Mouse (Mus musculus): ENCODE measurements around the gene Arhgef39. TPM values are rescaled to one million over a fixed set of nuclear protein-coding genes. Genes with fewer than 3 reads are reported as not detected.

The Arhgef39 gene
- polyA plus RNA-seq, 1 experiment from 2014 or later: 46.1 TPM

DNA sequence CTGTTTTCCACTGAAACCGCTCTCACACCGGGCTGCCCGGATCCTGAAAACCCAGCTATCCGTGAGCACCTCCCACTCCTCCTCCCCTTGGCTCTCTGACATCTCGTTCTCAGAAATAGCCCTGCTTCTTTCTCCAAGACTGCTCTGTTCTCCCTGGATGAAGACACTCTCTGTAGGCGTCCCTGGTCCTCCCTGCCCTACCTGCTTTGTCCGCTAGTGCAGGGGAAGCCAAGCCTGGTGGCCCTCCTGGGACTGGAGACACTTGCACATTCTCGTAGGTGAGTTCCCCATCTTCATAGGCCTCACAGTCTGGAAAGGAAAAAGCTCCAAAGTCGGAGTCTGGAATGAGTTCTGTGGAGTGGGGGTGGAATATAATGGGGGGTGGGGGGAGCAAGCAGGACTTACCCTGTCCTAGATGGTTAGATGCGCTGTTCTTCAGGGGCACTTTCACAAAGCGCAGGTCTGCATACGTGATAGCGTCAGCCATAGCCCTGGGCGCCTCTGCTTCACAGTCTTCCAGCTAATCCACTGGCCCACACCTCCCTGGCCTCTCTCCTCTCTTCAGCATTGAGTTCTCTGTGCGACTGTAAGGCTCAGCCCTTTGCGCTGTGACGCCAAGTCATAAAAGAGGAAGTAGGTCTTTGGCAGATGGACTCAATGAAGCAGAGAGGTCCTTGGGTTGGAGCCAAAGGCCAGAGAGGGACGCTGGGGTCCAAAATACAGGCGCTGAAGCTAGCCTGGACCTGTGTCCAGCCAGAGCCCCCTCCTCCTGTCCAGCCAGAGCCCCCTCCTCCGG lies 45.3 kb downstream of the Arhgef39 start, which contains the start of gene Cd72:
Gene Cd72 (minus strand): TSS at position 588 of the 796 bp plus-strand sequence.
- ATAC-seq (ENCODE audit: insufficient read depth, low FRiP score): peak; percentile 37; the same call in 1 of the 2 replicates
- H3K4me2 ChIP-seq (ENCODE audit: low read depth, low read length): peak within 1 kb of the TSS; percentile 40
- H3K4me3 ChIP-seq (replicated peaks; ENCODE audit: low read length): peak within 1 kb of the TSS; percentile 22
- no peak within 1 kb of the TSS for H3K27ac ChIP-seq (ENCODE audit: low read length)
- H3K4me1 ChIP-seq (ENCODE audit: control insufficient read depth, insufficient read depth, low read length): peaks cover 15% of the 10 kb centered on the region
- H3K9ac ChIP-seq (ENCODE audit: low read length): peak within 1 kb of the TSS; percentile 60
- 31% methylated on average over 20 of the region's 20 CpGs for WGBS
- no peaks in the 10 kb centered on the region for H3K9me3 ChIP-seq (replicated peaks; ENCODE audit: control insufficient read depth, low read length)
- no peaks in the 10 kb centered on the region for H3K36me3 ChIP-seq (ENCODE audit: control insufficient read depth, insufficient read depth, low read length)
- H3K27me3 ChIP-seq (ENCODE audit: control insufficient read depth, insufficient read depth, low read length): peaks cover 13% of the 10 kb centered on the region

DNA sequence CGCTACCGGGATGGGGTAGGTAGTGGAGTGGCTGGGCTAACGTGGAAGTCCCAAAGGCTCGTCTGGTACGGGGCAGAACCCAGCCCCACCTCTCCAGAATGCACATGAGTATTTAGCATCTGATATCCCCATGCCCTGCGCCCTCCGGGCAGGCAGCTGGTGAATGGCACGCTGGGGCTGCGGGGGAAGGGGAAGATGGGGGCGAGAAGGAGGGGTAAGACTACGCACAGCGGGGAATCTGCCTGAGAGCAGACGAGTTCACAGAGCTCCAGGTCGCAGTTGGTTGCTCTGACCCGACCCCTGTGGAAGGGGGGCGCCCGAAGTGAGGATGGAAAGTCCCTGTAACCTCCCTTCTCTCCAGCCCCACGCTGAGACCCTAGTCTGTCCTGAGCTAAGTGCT lies 46.1 kb downstream of the Arhgef39 start:
- Histone ChIP-seq H3K27me3 (ENCODE audit: control insufficient read depth, insufficient read depth, low read length) (peaks cover 13% of the 10 kb centered on the region), H3K36me3 (ENCODE audit: control insufficient read depth, insufficient read depth, low read length) (no peaks in the 10 kb centered on the region), H3K9ac (ENCODE audit: low read length) (peak overlapping the region; percentile 60), H3K27ac (ENCODE audit: low read length) (no peak overlapping the region), H3K9me3 (replicated peaks; ENCODE audit: control insufficient read depth, low read length) (no peaks in the 10 kb centered on the region), H3K4me2 (ENCODE audit: low read depth, low read length) (peak overlapping the region; percentile 40), H3K4me3 (replicated peaks; ENCODE audit: low read length) (peak overlapping the region; percentile 22), H3K4me1 (ENCODE audit: control insufficient read depth, insufficient read depth, low read length) (peaks cover 15% of the 10 kb centered on the region)
- WGBS: 3% methylated on average over 18 of the region's 18 CpGs
- ATAC-seq (ENCODE audit: insufficient read depth, low FRiP score): no peak

DNA sequence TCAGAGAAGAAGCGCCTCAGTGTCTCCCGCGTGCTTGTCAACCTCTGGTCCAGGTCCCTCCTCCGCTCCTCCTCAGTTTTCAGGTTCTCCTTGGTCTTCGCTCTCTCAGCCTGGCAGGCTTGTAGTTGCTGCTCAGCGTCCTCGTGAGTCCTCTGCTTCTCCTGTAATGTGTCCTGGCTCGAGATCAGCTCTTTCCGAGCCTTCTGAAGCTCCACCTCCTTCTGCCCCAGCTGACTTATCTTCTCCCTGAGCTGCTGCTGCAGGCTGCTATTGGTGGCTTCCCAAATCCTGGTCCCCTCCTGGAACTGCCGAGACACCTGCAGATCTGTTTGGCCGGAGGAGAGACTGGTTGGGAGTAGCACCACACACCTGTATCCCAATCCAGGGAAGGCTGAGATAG lies 47.2 kb downstream of the Arhgef39 start:
- H3K9me3 ChIP-seq (replicated peaks; ENCODE audit: control insufficient read depth, low read length): no peaks in the 10 kb centered on the region
- no peak overlapping the region for H3K4me2 ChIP-seq (ENCODE audit: low read depth, low read length)
- H3K27ac ChIP-seq (ENCODE audit: low read length): no peak overlapping the region
- 42% methylated on average over 11 of the region's 11 CpGs for WGBS
- no peak overlapping the region for H3K4me3 ChIP-seq (replicated peaks; ENCODE audit: low read length)
- H3K27me3 ChIP-seq (ENCODE audit: control insufficient read depth, insufficient read depth, low read length): peaks cover 13% of the 10 kb centered on the region
- H3K9ac ChIP-seq (ENCODE audit: low read length): no peak overlapping the region
- no peak for ATAC-seq (ENCODE audit: insufficient read depth, low FRiP score)
- no peaks in the 10 kb centered on the region for H3K36me3 ChIP-seq (ENCODE audit: control insufficient read depth, insufficient read depth, low read length)
- H3K4me1 ChIP-seq (ENCODE audit: control insufficient read depth, insufficient read depth, low read length): peaks cover 15% of the 10 kb centered on the region

DNA sequence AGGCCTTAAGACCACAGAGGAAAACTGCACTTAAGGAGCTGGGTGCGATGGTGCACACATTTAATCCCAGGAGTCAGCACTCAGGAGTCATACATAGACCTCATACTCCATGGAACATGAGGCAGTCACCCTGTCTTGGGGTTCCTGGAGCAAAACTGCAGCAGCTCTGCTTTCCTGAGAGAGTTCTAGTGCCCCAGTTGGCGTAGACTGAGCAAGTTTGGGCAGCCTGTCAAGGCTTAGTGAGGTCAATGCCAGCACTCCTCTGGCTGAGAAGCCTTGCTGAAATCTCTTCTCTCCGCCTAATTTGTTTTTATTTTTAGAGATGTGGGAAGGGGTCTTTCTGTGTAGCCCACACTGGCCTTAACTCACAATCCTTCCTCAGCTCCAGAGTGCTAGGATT lies 50.9 kb downstream of the Arhgef39 start:
- Histone ChIP-seq H3K9ac (ENCODE audit: low read length) (no peak overlapping the region), H3K27ac (ENCODE audit: low read length) (no peak overlapping the region), H3K36me3 (ENCODE audit: control insufficient read depth, insufficient read depth, low read length) (no peaks in the 10 kb centered on the region; the same call in 1 of the 2 replicates), H3K4me1 (ENCODE audit: control insufficient read depth, insufficient read depth, low read length) (peaks cover 17% of the 10 kb centered on the region), H3K4me2 (ENCODE audit: low read depth, low read length) (no peak overlapping the region), H3K9me3 (replicated peaks; ENCODE audit: control insufficient read depth, low read length) (no peaks in the 10 kb centered on the region), H3K4me3 (replicated peaks; ENCODE audit: low read length) (no peak overlapping the region), H3K27me3 (ENCODE audit: control insufficient read depth, insufficient read depth, low read length) (peaks cover 13% of the 10 kb centered on the region)
- 84% methylated on average over 3 of the region's 3 CpGs for WGBS
- no peak for ATAC-seq (ENCODE audit: insufficient read depth, low FRiP score)

DNA sequence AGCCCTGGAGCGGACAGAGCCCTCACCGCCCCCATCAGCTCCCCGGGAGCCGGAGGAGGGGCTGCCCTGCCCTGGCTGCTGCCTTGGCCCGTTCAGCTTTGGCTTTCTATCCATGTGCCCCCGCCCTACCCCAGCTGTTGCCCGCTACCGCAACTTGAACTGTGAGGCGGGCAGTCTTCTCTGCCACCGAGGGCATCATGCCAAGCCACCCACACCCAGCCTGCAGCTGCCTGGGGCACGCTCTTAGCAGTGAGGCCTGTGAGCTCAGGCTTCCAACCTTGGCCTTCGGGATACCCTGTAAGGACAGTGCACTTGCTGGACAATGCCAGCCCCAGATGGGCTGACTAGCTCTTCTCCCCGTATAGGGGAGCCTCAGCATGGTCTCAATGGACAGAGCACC lies 52.2 kb downstream of the Arhgef39 start:
- H3K9ac ChIP-seq (ENCODE audit: low read length): no peak overlapping the region
- WGBS: 89% methylated on average over 13 of the region's 13 CpGs
- H3K9me3 ChIP-seq (replicated peaks; ENCODE audit: control insufficient read depth, low read length): no peaks in the 10 kb centered on the region
- peaks cover 4% of the 10 kb centered on the region; the same call in 1 of the 2 replicates for H3K27me3 ChIP-seq (ENCODE audit: control insufficient read depth, insufficient read depth, low read length)
- H3K36me3 ChIP-seq (ENCODE audit: control insufficient read depth, insufficient read depth, low read length): no peaks in the 10 kb centered on the region; the same call in 1 of the 2 replicates
- peaks cover 11% of the 10 kb centered on the region for H3K4me1 ChIP-seq (ENCODE audit: control insufficient read depth, insufficient read depth, low read length)
- no peak for ATAC-seq (ENCODE audit: insufficient read depth, low FRiP score)
- H3K4me2 ChIP-seq (ENCODE audit: low read depth, low read length): no peak overlapping the region
- no peak overlapping the region for H3K4me3 ChIP-seq (replicated peaks; ENCODE audit: low read length)
- H3K27ac ChIP-seq (ENCODE audit: low read length): no peak overlapping the region

Other genes starting within 250 kb of the Arhgef39 start
- gene Atp8b5, start 232.5 kb downstream of the Arhgef39 start, polyA plus RNA-seq (2015; fragmentation: Nextera tagmentation; extraction: Ambion mirVana): 0.19 and 0.22 TPM in 2 replicates
- gene Rusc2, start 117.7 kb downstream of the Arhgef39 start, polyA plus RNA-seq (2015; fragmentation: Nextera tagmentation; extraction: Ambion mirVana): 10.4 and 15.1 TPM in 2 replicates
- not detected in 2 replicates for gene Fam166b, start 70.6 kb downstream of the Arhgef39 start, polyA plus RNA-seq (2015; fragmentation: Nextera tagmentation; extraction: Ambion mirVana)
- gene Tesk1, start 57.8 kb downstream of the Arhgef39 start, polyA plus RNA-seq (2015; fragmentation: Nextera tagmentation; extraction: Ambion mirVana): 1.7 TPM in 2 replicates
- gene Cd72, start 45.1 kb downstream of the Arhgef39 start, polyA plus RNA-seq (2015; fragmentation: Nextera tagmentation; extraction: Ambion mirVana): 2.6 and 3.5 TPM in 2 replicates
- gene Sit1, start 16.0 kb downstream of the Arhgef39 start, polyA plus RNA-seq (2015; fragmentation: Nextera tagmentation; extraction: Ambion mirVana): not detected in 2 replicates
- 106 and 113 TPM in 2 replicates for gene Ccdc107, start 6.8 kb downstream of the Arhgef39 start, polyA plus RNA-seq (2015; fragmentation: Nextera tagmentation; extraction: Ambion mirVana)
- 22.3 and 22.9 TPM in 2 replicates for gene Car9, start 7.3 kb upstream of the Arhgef39 start, polyA plus RNA-seq (2015; fragmentation: Nextera tagmentation; extraction: Ambion mirVana)
- gene Tpm2, start 24.1 kb upstream of the Arhgef39 start, polyA plus RNA-seq (2015; fragmentation: Nextera tagmentation; extraction: Ambion mirVana): 1,306 and 1,388 TPM in 2 replicates
- 71.4 and 84.7 TPM in 2 replicates for gene Creb3, start 62.6 kb upstream of the Arhgef39 start, polyA plus RNA-seq (2015; fragmentation: Nextera tagmentation; extraction: Ambion mirVana)
- 62.6 and 64.8 TPM in 2 replicates for gene Tln1, start 63.0 kb upstream of the Arhgef39 start, polyA plus RNA-seq (2015; fragmentation: Nextera tagmentation; extraction: Ambion mirVana)
- 25.9 and 37.2 TPM in 2 replicates for gene Rgp1, start 79.0 kb upstream of the Arhgef39 start, polyA plus RNA-seq (2015; fragmentation: Nextera tagmentation; extraction: Ambion mirVana)
- gene Gba2, start 79.2 kb upstream of the Arhgef39 start, polyA plus RNA-seq (2015; fragmentation: Nextera tagmentation; extraction: Ambion mirVana): 14.2 and 15.6 TPM in 2 replicates
- gene Msmp, start 84.8 kb upstream of the Arhgef39 start, polyA plus RNA-seq (2015; fragmentation: Nextera tagmentation; extraction: Ambion mirVana): 0.48 and 0.95 TPM in 2 replicates
- gene Npr2, start 132.2 kb upstream of the Arhgef39 start, polyA plus RNA-seq (2015; fragmentation: Nextera tagmentation; extraction: Ambion mirVana): 8.9 and 9.6 TPM in 2 replicates
- 1.3 TPM in 2 replicates for gene Spag8, start 153.9 kb upstream of the Arhgef39 start, polyA plus RNA-seq (2015; fragmentation: Nextera tagmentation; extraction: Ambion mirVana)
- 97.0 and 101 TPM in 2 replicates for gene Hint2, start 156.8 kb upstream of the Arhgef39 start, polyA plus RNA-seq (2015; fragmentation: Nextera tagmentation; extraction: Ambion mirVana)
- gene Tmem8b, start 169.3 kb upstream of the Arhgef39 start, polyA plus RNA-seq (2015; fragmentation: Nextera tagmentation; extraction: Ambion mirVana): 3.0 and 3.5 TPM in 2 replicates
- gene Fam221b, start 169.4 kb upstream of the Arhgef39 start, polyA plus RNA-seq (2015; fragmentation: Nextera tagmentation; extraction: Ambion mirVana): 2.6 and 3.2 TPM in 2 replicates
- not detected in 2 replicates for gene Olfr70, start 201.1 kb upstream of the Arhgef39 start, polyA plus RNA-seq (2015; fragmentation: Nextera tagmentation; extraction: Ambion mirVana)
- gene Olfr71, start 210.6 kb upstream of the Arhgef39 start, polyA plus RNA-seq (2015; fragmentation: Nextera tagmentation; extraction: Ambion mirVana): not detected in 2 replicates
- 1.6 and 2.2 TPM in 2 replicates for gene Hrct1, start 227.5 kb upstream of the Arhgef39 start, polyA plus RNA-seq (2015; fragmentation: Nextera tagmentation; extraction: Ambion mirVana)
- 0.05 and 0.06 TPM in 2 replicates for gene Spaar, start 230.3 kb upstream of the Arhgef39 start, polyA plus RNA-seq (2015; fragmentation: Nextera tagmentation; extraction: Ambion mirVana)

Data from stomach, embryonic 16.5 days (tissue).